Mouse (Mus musculus): ENCODE data around the gene Cacna1c. TPM values are rescaled to one million over a fixed set of nuclear protein-coding genes. Genes with fewer than 3 reads are reported as not detected.

Cacna1c gene
- polyA plus RNA-seq, 1 experiment from 2014 or later: 7.1 TPM

GRCm38 (mm10) chr6:118935520-118936415 lies 260.4 kb downstream of the Cacna1c start:
- Histone ChIP-seq H3K9ac (replicated peaks; ENCODE audit: low read length) (no peak overlapping the region), H3K9me3 (ENCODE audit: control insufficient read depth, low read length) (no peaks in the 10 kb centered on the region), H3K27me3 (ENCODE audit: control insufficient read depth, insufficient read depth, low read length) (no peaks in the 10 kb centered on the region), H3K4me1 (ENCODE audit: control insufficient read depth, insufficient read depth, low read length) (no peaks in the 10 kb centered on the region), H3K4me2 (ENCODE audit: low read length) (no peak overlapping the region), H3K27ac (replicated peaks; ENCODE audit: low read depth, low read length) (no peak overlapping the region), H3K4me3 (replicated peaks; ENCODE audit: low read depth, low read length) (no peak overlapping the region), H3K36me3 (ENCODE audit: control insufficient read depth, insufficient read depth, low read length) (no peaks in the 10 kb centered on the region)
- no peak for DNase-seq
- 90% methylated on average over 9 of the region's 9 CpGs for WGBS
- ATAC-seq (ENCODE audit: low FRiP score, low TSS enrichment): no peak

- Histone ChIP-seq H3K4me1 (ENCODE audit: control insufficient read depth, insufficient read depth, low read length) (no peaks in the 10 kb centered on the region), H3K9ac (replicated peaks; ENCODE audit: low read length) (no peak overlapping the region), H3K27ac (replicated peaks; ENCODE audit: low read depth, low read length) (no peak overlapping the region), H3K27me3 (ENCODE audit: control insufficient read depth, insufficient read depth, low read length) (no peaks in the 10 kb centered on the region), H3K4me2 (ENCODE audit: low read length) (no peak overlapping the region), H3K9me3 (ENCODE audit: control insufficient read depth, low read length) (no peaks in the 10 kb centered on the region), H3K4me3 (replicated peaks; ENCODE audit: low read depth, low read length) (no peak overlapping the region), H3K36me3 (ENCODE audit: control insufficient read depth, insufficient read depth, low read length) (no peaks in the 10 kb centered on the region)
- ATAC-seq (ENCODE audit: low FRiP score, low TSS enrichment) (no peak), DNase-seq (no peak)
- WGBS: 71% methylated on average over 9 of the region's 9 CpGs
Measured at GRCm38 (mm10) chr6:118934243-118934902, 261.8 kb downstream of the Cacna1c start.

GRCm38 (mm10) chr6:118933017-118933594 lies 263.1 kb downstream of the Cacna1c start:
- Histone ChIP-seq H3K9ac (replicated peaks; ENCODE audit: low read length) (no peak overlapping the region), H3K27me3 (ENCODE audit: control insufficient read depth, insufficient read depth, low read length) (no peaks in the 10 kb centered on the region), H3K36me3 (ENCODE audit: control insufficient read depth, insufficient read depth, low read length) (no peaks in the 10 kb centered on the region), H3K4me3 (replicated peaks; ENCODE audit: low read depth, low read length) (no peak overlapping the region), H3K9me3 (ENCODE audit: control insufficient read depth, low read length) (no peaks in the 10 kb centered on the region), H3K27ac (replicated peaks; ENCODE audit: low read depth, low read length) (no peak overlapping the region), H3K4me2 (ENCODE audit: low read length) (no peak overlapping the region), H3K4me1 (ENCODE audit: control insufficient read depth, insufficient read depth, low read length) (no peaks in the 10 kb centered on the region)
- WGBS: 92% methylated on average over 9 of the region's 9 CpGs
- DNase-seq: no peak
- no peak for ATAC-seq (ENCODE audit: low FRiP score, low TSS enrichment)

- H3K4me2 ChIP-seq (ENCODE audit: low read length): no peak overlapping the region
- H3K4me1 ChIP-seq (ENCODE audit: control insufficient read depth, insufficient read depth, low read length): no peaks in the 10 kb centered on the region
- no peak overlapping the region for H3K4me3 ChIP-seq (replicated peaks; ENCODE audit: low read depth, low read length)
- no peaks in the 10 kb centered on the region for H3K9me3 ChIP-seq (ENCODE audit: control insufficient read depth, low read length)
- WGBS: 90% methylated on average over 8 of the region's 8 CpGs
- ATAC-seq (ENCODE audit: low FRiP score, low TSS enrichment) (no peak), DNase-seq (no peak)
- H3K27me3 ChIP-seq (ENCODE audit: control insufficient read depth, insufficient read depth, low read length): no peaks in the 10 kb centered on the region
- no peak overlapping the region for H3K9ac ChIP-seq (replicated peaks; ENCODE audit: low read length)
- H3K27ac ChIP-seq (replicated peaks; ENCODE audit: low read depth, low read length): no peak overlapping the region
- no peaks in the 10 kb centered on the region for H3K36me3 ChIP-seq (ENCODE audit: control insufficient read depth, insufficient read depth, low read length)
Measured at GRCm38 (mm10) chr6:118932002-118932700, 264.1 kb downstream of the Cacna1c start.

- H3K4me1 ChIP-seq (ENCODE audit: control insufficient read depth, insufficient read depth, low read length): no peaks in the 10 kb centered on the region
- H3K9ac ChIP-seq (replicated peaks; ENCODE audit: low read length): no peak overlapping the region
- H3K4me2 ChIP-seq (ENCODE audit: low read length): no peak overlapping the region
- H3K27ac ChIP-seq (replicated peaks; ENCODE audit: low read depth, low read length): no peak overlapping the region
- no peaks in the 10 kb centered on the region for H3K27me3 ChIP-seq (ENCODE audit: control insufficient read depth, insufficient read depth, low read length)
- H3K4me3 ChIP-seq (replicated peaks; ENCODE audit: low read depth, low read length): no peak overlapping the region
- no peaks in the 10 kb centered on the region for H3K36me3 ChIP-seq (ENCODE audit: control insufficient read depth, insufficient read depth, low read length)
- DNase-seq (no peak), ATAC-seq (ENCODE audit: low FRiP score, low TSS enrichment) (no peak)
- 71% methylated on average over 3 of the region's 3 CpGs for WGBS
- H3K9me3 ChIP-seq (ENCODE audit: control insufficient read depth, low read length): no peaks in the 10 kb centered on the region
Measured at GRCm38 (mm10) chr6:118926669-118927068, 269.5 kb downstream of the Cacna1c start.

- 92% methylated on average over 12 of the region's 12 CpGs for WGBS
- Histone ChIP-seq H3K4me2 (ENCODE audit: low read length) (no peak overlapping the region), H3K9ac (replicated peaks; ENCODE audit: low read length) (no peak overlapping the region), H3K27ac (replicated peaks; ENCODE audit: low read depth, low read length) (no peak overlapping the region), H3K27me3 (ENCODE audit: control insufficient read depth, insufficient read depth, low read length) (no peaks in the 10 kb centered on the region), H3K4me3 (replicated peaks; ENCODE audit: low read depth, low read length) (no peak overlapping the region), H3K4me1 (ENCODE audit: control insufficient read depth, insufficient read depth, low read length) (no peaks in the 10 kb centered on the region), H3K36me3 (ENCODE audit: control insufficient read depth, insufficient read depth, low read length) (no peaks in the 10 kb centered on the region), H3K9me3 (ENCODE audit: control insufficient read depth, low read length) (no peaks in the 10 kb centered on the region)
- ATAC-seq (ENCODE audit: low FRiP score, low TSS enrichment): no peak
- no peak for DNase-seq
Measured at GRCm38 (mm10) chr6:118924426-118924825, 271.8 kb downstream of the Cacna1c start.

GRCm38 (mm10) chr6:118923926-118924325 lies 272.3 kb downstream of the Cacna1c start:
- H3K9me3 ChIP-seq (ENCODE audit: control insufficient read depth, low read length): no peaks in the 10 kb centered on the region
- H3K36me3 ChIP-seq (ENCODE audit: control insufficient read depth, insufficient read depth, low read length): no peaks in the 10 kb centered on the region
- H3K4me1 ChIP-seq (ENCODE audit: control insufficient read depth, insufficient read depth, low read length): no peaks in the 10 kb centered on the region
- H3K4me3 ChIP-seq (replicated peaks; ENCODE audit: low read depth, low read length): no peak overlapping the region
- DNase-seq (no peak), ATAC-seq (ENCODE audit: low FRiP score, low TSS enrichment) (no peak)
- no peak overlapping the region for H3K4me2 ChIP-seq (ENCODE audit: low read length)
- 54% methylated on average over 2 of the region's 2 CpGs for WGBS
- no peak overlapping the region for H3K9ac ChIP-seq (replicated peaks; ENCODE audit: low read length)
- H3K27me3 ChIP-seq (ENCODE audit: control insufficient read depth, insufficient read depth, low read length): no peaks in the 10 kb centered on the region
- no peak overlapping the region for H3K27ac ChIP-seq (replicated peaks; ENCODE audit: low read depth, low read length)

- 89% methylated on average over 5 of the region's 5 CpGs for WGBS
- Histone ChIP-seq H3K4me3 (replicated peaks; ENCODE audit: low read depth, low read length) (no peak overlapping the region), H3K27ac (replicated peaks; ENCODE audit: low read depth, low read length) (no peak overlapping the region), H3K9ac (replicated peaks; ENCODE audit: low read length) (no peak overlapping the region), H3K36me3 (ENCODE audit: control insufficient read depth, insufficient read depth, low read length) (no peaks in the 10 kb centered on the region), H3K4me2 (ENCODE audit: low read length) (no peak overlapping the region), H3K9me3 (ENCODE audit: control insufficient read depth, low read length) (no peaks in the 10 kb centered on the region), H3K27me3 (ENCODE audit: control insufficient read depth, insufficient read depth, low read length) (no peaks in the 10 kb centered on the region), H3K4me1 (ENCODE audit: control insufficient read depth, insufficient read depth, low read length) (no peaks in the 10 kb centered on the region)
- no peak for DNase-seq
- ATAC-seq (ENCODE audit: low FRiP score, low TSS enrichment): no peak
Measured at GRCm38 (mm10) chr6:118923212-118923577, 273.0 kb downstream of the Cacna1c start.

All from midbrain, embryonic 14.5 days (tissue).